Mouse (Mus musculus) heart, embryonic 11.5 days (tissue): ENCODE results near the gene Notum. TPM values are rescaled to one million over a fixed set of nuclear protein-coding genes. Genes with fewer than 3 reads are reported as not detected.

Source experiments
- ATAC-seq: fragments of 200-750 bp; cut with Nextera tagmentation; replicated peaks from 2 replicates; pipeline ENCODE4 v1.8.0; 2017; ENCODE audit warnings: moderate library complexity; ENCODE audit not compliant: insufficient number of reproducible peaks, low FRiP score, low TSS enrichment
- H3K27ac ChIP-seq: fragments of 300-500 bp; sonication (generic); 2 replicates; pipeline ENCODE4 v1.5.1; 2014; ENCODE audit warnings: mild to moderate bottlenecking, low read depth, low read length
- H3K27me3 ChIP-seq: fragments of 300-500 bp; sonication (generic); 2 replicates; pipeline ENCODE4 v1.6.1; 2014; ENCODE audit warnings: mild to moderate bottlenecking, low read length, mixed read lengths; ENCODE audit not compliant: control insufficient read depth, insufficient read depth
- H3K36me3 ChIP-seq: fragments of 300-500 bp; sonication (generic); 2 replicates; pipeline ENCODE4 v1.6.1; 2014; ENCODE audit warnings: mild to moderate bottlenecking, low read length, moderate library complexity, mixed read lengths; ENCODE audit not compliant: control insufficient read depth, insufficient read depth
- H3K4me1 ChIP-seq: fragments of 300-500 bp; sonication (generic); 2 replicates; pipeline ENCODE4 v1.6.1; 2014; ENCODE audit warnings: low read length; ENCODE audit not compliant: control insufficient read depth, insufficient read depth
- H3K4me2 ChIP-seq: fragments of 300-500 bp; sonication (generic); 2 replicates; pipeline ENCODE4 v1.6.1; 2014; ENCODE audit warnings: mild to moderate bottlenecking, moderate library complexity
- H3K4me3 ChIP-seq: fragments of 300-500 bp; sonication (generic); 2 replicates; pipeline ENCODE4 v1.5.1; 2014; ENCODE audit warnings: low read depth, low read length
- H3K9ac ChIP-seq: fragments of 300-500 bp; sonication (generic); 2 replicates; pipeline ENCODE4 v1.6.1; 2014; ENCODE audit warnings: mild to moderate bottlenecking, low read depth, low read length, moderate library complexity
- H3K9me3 ChIP-seq: fragments of 300-500 bp; sonication (generic); replicated peaks from 2 replicates; pipeline ENCODE4 v1.6.1; 2016; ENCODE audit warnings: low read length; ENCODE audit not compliant: control insufficient read depth
- WGBS: fragments of 180-500 bp; shearing (Covaris S2); extraction: QIAGEN DNeasy Blood & Tissue Kit; methylation state at CpG from one replicate; pipeline ENCODE4 v1.1.7; 2014; ENCODE audit not compliant: insufficient replicate concordance; 5-methylcytosine and 5-hydroxymethylcytosine counted together
- microRNA-seq: library from miRNA; unstranded; fragments of <30 nt; microRNA quantifications from one replicate; pipeline ENCODE4, GENCODE M21; 2016; ENCODE audit warnings: borderline number of aligned reads
- polyA plus RNA-seq: library from polyadenylated mRNA; unstranded; fragments of >200 nt; fragmentation: Nextera tagmentation; extraction: Ambion mirVana; gene quantifications from 2 replicates; pipeline ENCODE4 v1.2.1, GENCODE M21; 2014

Gene Notum
- polyA plus RNA-seq, 1 experiment from 2014 or later, result 1.5 TPM

GRCm38 (mm10) chr11:120605667-120606066, 55.3 kb downstream of the Notum start:
- H3K9ac ChIP-seq, result no peak overlapping the region
- 89% methylated on average over 7 of the region's 7 CpGs for WGBS
- H3K9me3 ChIP-seq, result no peaks in the 10 kb centered on the region
- H3K27me3 ChIP-seq, result peaks cover 3% of the 10 kb centered on the region; the same call in 1 of the 2 replicates
- H3K4me3 ChIP-seq, result no peak overlapping the region
- peaks cover 8% of the 10 kb centered on the region for H3K36me3 ChIP-seq
- no peak for ATAC-seq
- no peak overlapping the region for H3K27ac ChIP-seq
- H3K4me2 ChIP-seq, result no peak overlapping the region
- H3K4me1 ChIP-seq, result peaks cover 24% of the 10 kb centered on the region

Small RNA genes lying within 50 kb of the gene (microRNA-seq; reads per million reads assigned to microRNA genes)
- 0.61 reads per million for gene Mir6936

Other genes starting within 250 kb of the Notum start
- 31.0 and 36.7 TPM in 2 replicates for gene Nploc4, start 223.5 kb downstream of the Notum start, polyA plus RNA-seq
- gene Tspan10, start 218.5 kb downstream of the Notum start, polyA plus RNA-seq, result not detected in 2 replicates
- 0.24 TPM in 1 of 2 replicates, not detected in the other for gene Pde6g, start 207.7 kb downstream of the Notum start, polyA plus RNA-seq
- 16.9 and 19.6 TPM in 2 replicates for gene Oxld1, start 203.1 kb downstream of the Notum start, polyA plus RNA-seq
- 21.3 and 27.5 TPM in 2 replicates for gene Ccdc137, start 203.1 kb downstream of the Notum start, polyA plus RNA-seq
- gene Arl16, start 193.6 kb downstream of the Notum start, polyA plus RNA-seq, result 43.6 and 48.4 TPM in 2 replicates
- gene Mrpl12, start 176.6 kb downstream of the Notum start, polyA plus RNA-seq, result 222 and 232 TPM in 2 replicates
- gene Slc25a10, start 169.3 kb downstream of the Notum start, polyA plus RNA-seq, result 44.2 and 48.3 TPM in 2 replicates
- gene Gcgr, start 130.5 kb downstream of the Notum start, polyA plus RNA-seq, result 1.5 and 1.8 TPM in 2 replicates
- gene Mcrip1, start 111.4 kb downstream of the Notum start, polyA plus RNA-seq, result 157 and 168 TPM in 2 replicates
- not detected in 2 replicates for gene Ppp1r27, start 110.0 kb downstream of the Notum start, polyA plus RNA-seq
- gene P4hb, start 87.9 kb downstream of the Notum start, polyA plus RNA-seq, result 506 and 569 TPM in 2 replicates
- gene Arhgdia, start 79.6 kb downstream of the Notum start, polyA plus RNA-seq, result 468 and 477 TPM in 2 replicates
- gene Alyref, start 62.8 kb downstream of the Notum start, polyA plus RNA-seq, result 333 and 334 TPM in 2 replicates
- 200 and 201 TPM in 2 replicates for gene Anapc11, start 62.8 kb downstream of the Notum start, polyA plus RNA-seq
- gene Npb, start 52.7 kb downstream of the Notum start, polyA plus RNA-seq, result 8.8 and 9.1 TPM in 2 replicates
- gene Pcyt2, start 43.2 kb downstream of the Notum start, polyA plus RNA-seq, result 79.2 and 79.9 TPM in 2 replicates
- gene Sirt7, start 35.9 kb downstream of the Notum start, polyA plus RNA-seq, result 18.8 and 22.5 TPM in 2 replicates
- gene Mafg, start 27.6 kb downstream of the Notum start, polyA plus RNA-seq, result 19.4 and 20.2 TPM in 2 replicates
- 22.8 and 24.9 TPM in 2 replicates for gene Pycr1, start 17.4 kb downstream of the Notum start, polyA plus RNA-seq
- 8.1 and 12.3 TPM in 2 replicates for gene Myadml2, start 13.0 kb downstream of the Notum start, polyA plus RNA-seq
- gene Aspscr1, start 11.8 kb upstream of the Notum start, polyA plus RNA-seq, result 93.9 and 103 TPM in 2 replicates
- 114 and 129 TPM in 2 replicates for gene Cenpx, start 52.6 kb upstream of the Notum start, polyA plus RNA-seq
- 21.8 and 23.2 TPM in 2 replicates for gene Lrrc45, start 52.8 kb upstream of the Notum start, polyA plus RNA-seq
- gene Rac3, start 60.3 kb upstream of the Notum start, polyA plus RNA-seq, result 1.7 and 3.0 TPM in 2 replicates
- gene Dcxr, start 66.1 kb upstream of the Notum start, polyA plus RNA-seq, result 5.1 and 6.6 TPM in 2 replicates
- 0.36 and 1.0 TPM in 2 replicates for gene Cbr2, start 70.9 kb upstream of the Notum start, polyA plus RNA-seq
- gene Hmga1b, start 101.6 kb upstream of the Notum start, polyA plus RNA-seq, result 4.5 and 5.8 TPM in 2 replicates
- gene Rfng, start 123.0 kb upstream of the Notum start, polyA plus RNA-seq, result 15.0 and 16.5 TPM in 2 replicates
- gene Gps1, start 123.1 kb upstream of the Notum start, polyA plus RNA-seq, result 166 and 179 TPM in 2 replicates
- gene Dus1l, start 135.2 kb upstream of the Notum start, polyA plus RNA-seq, result 50.0 and 59.9 TPM in 2 replicates
- gene Fasn, start 163.4 kb upstream of the Notum start, polyA plus RNA-seq, result 33.9 and 42.6 TPM in 2 replicates